Mouse (Mus musculus) hindbrain, embryonic 10.5 days (tissue): ENCODE measurements at regions not wholly inside any gene's neighbourhood (a gene's known extent, or its start where the extent isn't known, plus 50 kb on each side); places are given as distances from the start of the nearest gene placed in this dataset.
A peak's percentile ranks its signal among the peaks of the same experiment; 100 is the strongest.

ENCODE experiments used
- DNase-seq: peaks from one replicate; pipeline ENCODE4 v3.0.0-alpha.2; 2017; ENCODE audit warnings: low spot score
- H3K27ac ChIP-seq: fragments of 300-500 bp; sonication (generic); 2 replicates; pipeline ENCODE4 v1.5.1; 2016; ENCODE audit warnings: mild to moderate bottlenecking, moderate library complexity
- H3K27me3 ChIP-seq: fragments of 300-500 bp; sonication (generic); 2 replicates; pipeline ENCODE4 v1.6.1; 2016; ENCODE audit warnings: mild to moderate bottlenecking; ENCODE audit not compliant: poor library complexity, insufficient read depth, severe bottlenecking
- H3K36me3 ChIP-seq: fragments of 300-500 bp; sonication (generic); 2 replicates; pipeline ENCODE4 v1.6.1; 2016; ENCODE audit warnings: mild to moderate bottlenecking, moderate library complexity
- H3K4me1 ChIP-seq: fragments of 300-500 bp; sonication (generic); replicated peaks from 2 replicates; pipeline ENCODE4 v1.6.1; 2016; ENCODE audit warnings: mild to moderate bottlenecking
- H3K4me3 ChIP-seq: fragments of 300-500 bp; sonication (generic); 2 replicates; pipeline ENCODE4 v1.5.1; 2016; ENCODE audit warnings: mild to moderate bottlenecking, moderate library complexity
- H3K9me3 ChIP-seq: fragments of 300-500 bp; sonication (generic); 2 replicates; pipeline ENCODE4 v1.6.1; 2016; ENCODE audit warnings: mild to moderate bottlenecking, moderate library complexity
- WGBS: fragments of 180-500 bp; shearing (Covaris S2); methylation state at CpG from one replicate; pipeline ENCODE4 v1.1.7; 2016; 5-methylcytosine and 5-hydroxymethylcytosine counted together

GRCm38 (mm10) chr5:118394051-118394450 is 149.0 kb downstream of the 2410131K14Rik start:
- no peak for DNase-seq
- no peak overlapping the region for H3K27ac ChIP-seq
- H3K27me3 ChIP-seq: peaks cover 36% of the 10 kb centered on the region
- no peak overlapping the region for H3K4me3 ChIP-seq
- peaks cover 20% of the 10 kb centered on the region for H3K9me3 ChIP-seq
- 0 out of 2 replicates have a peak, but pooled peaks cover 3% of the 10 kb centered on the region for H3K36me3 ChIP-seq
- H3K4me1 ChIP-seq: peaks cover 10% of the 10 kb centered on the region
- WGBS: 58% methylated on average over 5 of the region's 5 CpGs

DNA sequence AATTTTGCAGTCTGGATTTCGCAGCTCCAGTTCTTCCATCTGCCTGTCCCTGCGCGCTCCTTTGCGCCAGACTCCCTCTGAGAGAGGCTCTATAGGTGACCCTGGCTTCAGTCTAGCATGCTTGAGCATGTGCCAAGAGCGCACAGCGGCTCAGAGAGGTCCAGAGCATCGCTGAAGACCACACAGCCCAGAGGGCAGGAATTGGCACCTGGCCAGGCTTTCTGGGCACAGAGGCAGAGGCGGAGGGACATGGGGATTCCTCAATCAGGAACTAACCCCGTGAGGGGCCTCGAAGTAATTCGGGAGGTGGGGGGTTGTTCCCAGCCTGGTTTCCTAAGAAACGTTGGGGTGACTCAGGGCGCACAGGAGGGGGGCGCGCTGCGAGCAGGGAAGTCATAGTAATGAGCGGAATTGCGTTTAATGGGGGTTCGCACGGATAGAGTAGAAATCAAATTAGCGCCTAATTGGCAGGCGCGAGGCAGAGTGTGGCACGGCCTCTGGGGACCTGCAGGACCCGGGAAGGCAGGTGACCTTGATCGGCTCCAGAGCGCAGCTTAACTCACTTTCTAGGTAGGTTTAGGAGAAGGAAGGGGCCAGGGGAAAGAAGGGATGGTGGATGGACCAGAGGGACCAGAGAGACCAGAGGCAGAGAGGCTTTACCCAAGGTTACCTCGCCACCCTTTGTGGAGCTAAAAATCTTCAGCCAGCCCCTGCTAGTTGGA is 151.1 kb downstream of the 2410131K14Rik start:
- 13% methylated on average over 28 of the region's 28 CpGs for WGBS
- DNase-seq: no peak
- no peak overlapping the region for H3K27ac ChIP-seq
- peaks cover 16% of the 10 kb centered on the region for H3K4me1 ChIP-seq
- H3K4me3 ChIP-seq: peak overlapping the region; percentile 18; the same call in 1 of the 2 replicates
- peaks cover 45% of the 10 kb centered on the region for H3K27me3 ChIP-seq
- H3K9me3 ChIP-seq: no peaks in the 10 kb centered on the region
- H3K36me3 ChIP-seq: no peaks in the 10 kb centered on the region

DNA sequence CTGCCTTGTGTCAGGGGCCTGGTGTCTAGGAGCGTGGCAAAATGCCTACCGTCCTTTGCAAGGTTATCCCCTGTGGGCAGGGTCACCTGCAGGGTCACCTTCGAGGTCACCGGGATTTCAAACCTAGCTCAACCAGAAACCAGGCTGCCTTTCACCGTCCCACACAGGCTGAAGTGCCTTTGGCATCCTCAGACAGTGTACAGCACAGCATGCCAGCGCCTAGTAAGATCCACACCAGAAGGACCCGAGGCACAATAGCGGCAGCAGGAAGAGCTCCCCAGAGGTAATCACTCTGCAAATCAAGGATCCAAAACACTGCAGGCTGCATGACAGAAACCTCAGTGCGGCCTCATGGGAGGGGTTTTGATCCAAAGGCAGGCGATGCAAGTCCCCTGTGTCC is 155.9 kb downstream of the 2410131K14Rik start:
- WGBS: 45% methylated on average over 10 of the region's 10 CpGs
- DNase-seq: no peak
- no peak overlapping the region for H3K4me3 ChIP-seq
- no peaks in the 10 kb centered on the region for H3K36me3 ChIP-seq
- H3K27ac ChIP-seq: no peak overlapping the region
- H3K9me3 ChIP-seq: peaks cover 6% of the 10 kb centered on the region; the same call in 1 of the 2 replicates
- peaks cover 30% of the 10 kb centered on the region for H3K27me3 ChIP-seq
- H3K4me1 ChIP-seq: peaks cover 15% of the 10 kb centered on the region

- Histone ChIP-seq H3K4me1 (peaks cover 11% of the 10 kb centered on the region), H3K27me3 (peaks cover 11% of the 10 kb centered on the region; the same call in 1 of the 2 replicates), H3K9me3 (peaks cover 9% of the 10 kb centered on the region; the same call in 1 of the 2 replicates), H3K4me3 (no peak overlapping the region), H3K36me3 (no peaks in the 10 kb centered on the region), H3K27ac (no peak overlapping the region)
- no peak for DNase-seq
- WGBS: 79% methylated on average over 7 of the region's 7 CpGs
Observed at GRCm38 (mm10) chr5:118404398-118404797, 156.1 kb upstream of the Med13l start.

GRCm38 (mm10) chr5:118405421-118405820 is 155.1 kb upstream of the Med13l start:
- no peaks in the 10 kb centered on the region for H3K36me3 ChIP-seq
- DNase-seq: no peak
- no peak overlapping the region for H3K4me3 ChIP-seq
- 83% methylated on average over 3 of the region's 3 CpGs for WGBS
- peaks cover 4% of the 10 kb centered on the region; the same call in 1 of the 2 replicates for H3K27me3 ChIP-seq
- no peak overlapping the region for H3K27ac ChIP-seq
- peaks cover 9% of the 10 kb centered on the region; the same call in 1 of the 2 replicates for H3K9me3 ChIP-seq
- H3K4me1 ChIP-seq: peaks cover 11% of the 10 kb centered on the region

DNA sequence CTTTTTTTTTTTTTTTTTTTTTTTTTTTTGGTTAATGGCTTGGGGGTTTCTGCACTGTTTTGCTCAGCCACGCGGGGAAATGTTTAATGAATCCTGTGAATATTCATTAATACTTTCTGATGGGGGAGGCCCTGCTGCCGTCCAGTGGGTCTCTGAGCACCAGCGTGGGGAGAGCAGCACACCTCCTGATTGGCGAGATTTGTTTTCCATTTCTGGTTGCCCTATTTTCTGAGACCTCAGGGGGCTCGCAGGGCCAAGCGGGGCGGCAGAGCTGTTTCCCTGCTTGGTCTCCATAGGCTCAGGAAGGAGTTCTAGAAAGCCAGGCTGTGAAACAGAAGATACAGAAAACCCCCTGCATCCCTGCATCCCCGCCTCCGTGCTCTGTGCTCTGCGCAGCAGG is 153.0 kb upstream of the Med13l start:
- Histone ChIP-seq H3K4me3 (no peak overlapping the region), H3K36me3 (no peaks in the 10 kb centered on the region), H3K9me3 (peaks cover 9% of the 10 kb centered on the region; the same call in 1 of the 2 replicates), H3K27me3 (peaks cover 3% of the 10 kb centered on the region; the same call in 1 of the 2 replicates), H3K4me1 (peaks cover 5% of the 10 kb centered on the region), H3K27ac (peak overlapping the region; percentile 24; the same call in 1 of the 2 replicates)
- DNase-seq: no peak
- WGBS: 36% methylated on average over 11 of the region's 11 CpGs

DNA sequence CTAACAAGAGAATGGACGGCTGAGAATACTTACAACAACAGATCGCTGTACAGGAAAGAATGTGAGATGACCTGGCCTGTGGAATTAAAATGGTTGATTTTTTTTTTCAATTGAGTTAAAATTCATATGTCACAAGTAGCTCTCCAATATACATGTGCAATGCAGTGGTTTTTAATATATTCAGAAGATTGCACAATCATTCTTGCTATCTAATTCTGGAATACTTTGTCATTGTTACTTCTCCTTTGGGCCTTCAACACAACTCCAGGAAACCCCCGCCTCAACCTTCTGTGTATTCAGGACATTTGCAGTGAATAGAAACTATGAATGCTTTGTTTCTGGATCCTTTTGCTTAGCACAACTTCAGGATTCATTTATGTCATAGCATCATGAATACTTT is 152.5 kb upstream of the Med13l start:
- peaks cover 5% of the 10 kb centered on the region for H3K4me1 ChIP-seq
- H3K36me3 ChIP-seq: no peaks in the 10 kb centered on the region
- peaks cover 3% of the 10 kb centered on the region; the same call in 1 of the 2 replicates for H3K27me3 ChIP-seq
- 56% methylated on average over 3 of the region's 3 CpGs for WGBS
- H3K27ac ChIP-seq: no peak overlapping the region
- peaks cover 9% of the 10 kb centered on the region; the same call in 1 of the 2 replicates for H3K9me3 ChIP-seq
- H3K4me3 ChIP-seq: no peak overlapping the region
- no peak for DNase-seq

DNA sequence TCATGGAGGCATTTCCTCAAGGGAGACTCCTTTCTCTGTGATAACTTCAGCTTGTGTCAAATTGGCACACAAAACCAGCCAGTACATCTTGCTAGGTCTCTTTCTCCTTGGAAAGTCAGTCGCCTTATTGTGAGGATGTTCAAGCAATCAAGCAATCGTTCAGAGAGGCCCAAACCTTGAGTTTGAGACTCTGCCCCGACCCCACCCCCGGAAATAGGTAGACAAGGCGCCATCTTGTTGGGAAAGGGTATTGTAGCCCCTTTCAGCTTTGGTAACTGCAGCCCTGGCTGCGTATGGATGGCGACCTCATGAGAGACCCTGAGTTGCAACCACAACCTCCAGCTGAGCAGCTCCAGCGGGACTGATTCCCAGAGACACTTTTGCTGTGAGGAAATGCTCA is 151.7 kb upstream of the Med13l start:
- Histone ChIP-seq H3K27me3 (peaks cover 3% of the 10 kb centered on the region; the same call in 1 of the 2 replicates), H3K4me3 (no peak overlapping the region), H3K4me1 (peaks cover 9% of the 10 kb centered on the region), H3K9me3 (peaks cover 9% of the 10 kb centered on the region; the same call in 1 of the 2 replicates), H3K36me3 (no peaks in the 10 kb centered on the region), H3K27ac (no peak overlapping the region)
- no peak for DNase-seq
- WGBS: 85% methylated on average over 8 of the region's 8 CpGs

DNA sequence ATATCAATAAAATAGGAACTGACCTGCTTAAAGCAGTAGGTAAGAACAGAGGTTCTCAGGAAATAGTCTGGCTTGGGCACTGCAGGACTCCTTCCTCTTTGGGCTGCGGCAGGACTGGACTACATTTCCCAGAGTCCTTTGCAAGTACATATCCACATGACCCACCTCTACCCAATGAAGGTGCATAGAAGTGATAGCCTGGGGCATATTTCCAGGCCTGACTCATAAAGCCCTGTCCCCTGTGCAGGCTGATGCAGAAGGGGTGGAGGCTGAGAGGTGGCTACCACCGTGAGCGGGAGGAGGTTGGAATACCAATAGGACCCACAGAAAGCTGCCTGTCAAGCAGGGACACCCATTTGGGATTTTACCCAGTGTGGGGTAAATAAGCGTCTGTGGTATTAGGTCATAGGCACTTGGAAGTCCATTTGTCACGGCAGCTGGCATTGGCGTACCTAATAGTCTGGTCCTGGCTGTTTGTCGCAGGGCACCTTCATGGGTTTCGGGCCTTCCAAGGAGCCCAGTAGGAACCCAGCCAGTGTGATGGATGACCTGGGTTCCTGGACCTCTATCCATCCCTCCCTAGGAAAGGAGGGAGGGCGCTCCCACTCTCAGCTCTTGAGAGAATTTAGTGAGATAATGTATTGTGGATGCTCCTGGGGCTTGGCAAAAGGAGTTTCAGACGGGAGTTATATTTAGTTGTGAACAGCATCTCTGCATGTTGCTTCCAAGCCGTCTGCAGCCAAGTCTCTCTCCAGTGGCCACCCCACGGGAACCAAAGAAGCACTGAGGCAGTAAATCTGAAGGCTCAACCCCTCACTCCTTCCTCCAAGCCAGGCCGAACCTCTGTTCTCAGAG is 146.8 kb upstream of the Med13l start:
- 73% methylated on average over 13 of the region's 13 CpGs for WGBS
- peaks cover 4% of the 10 kb centered on the region; the same call in 1 of the 2 replicates for H3K4me1 ChIP-seq
- H3K27ac ChIP-seq: 0 out of 2 replicates have a peak overlapping the region, but pooled peaks have one; percentile 41

GRCm38 (mm10) chr5:118419344-118420037 is 141.0 kb upstream of the Med13l start:
- 91% methylated on average over 7 of the region's 7 CpGs for WGBS
- H3K27ac ChIP-seq: no peak overlapping the region
- no peaks in the 10 kb centered on the region for H3K36me3 ChIP-seq
- H3K27me3 ChIP-seq: 0 out of 2 replicates have a peak, but pooled peaks cover 5% of the 10 kb centered on the region
- no peak for DNase-seq
- no peaks in the 10 kb centered on the region for H3K9me3 ChIP-seq
- no peak overlapping the region for H3K4me3 ChIP-seq
- peaks cover 20% of the 10 kb centered on the region for H3K4me1 ChIP-seq

More for the DNA sequence above, 146.8 kb upstream of the Med13l start:
- Histone ChIP-seq H3K9me3 (no peaks in the 10 kb centered on the region), H3K27me3 (no peaks in the 10 kb centered on the region), H3K4me3 (no peak overlapping the region), H3K36me3 (no peaks in the 10 kb centered on the region)
- DNase-seq: peak; percentile 40

- Histone ChIP-seq H3K9me3 (no peaks in the 10 kb centered on the region), H3K36me3 (no peaks in the 10 kb centered on the region), H3K27ac (peak overlapping the region; percentile 83), H3K27me3 (peaks cover 15% of the 10 kb centered on the region), H3K4me3 (peak overlapping the region; percentile 43), H3K4me1 (peaks cover 30% of the 10 kb centered on the region)
- WGBS: 54% methylated on average over 32 of the region's 32 CpGs
- peak; percentile 51 for DNase-seq
Observed at GRCm38 (mm10) chr5:118421884-118422821, 138.3 kb upstream of the Med13l start.
